Mouse (Mus musculus): ENCODE measurements at regions not wholly inside any gene's neighbourhood (a gene's known extent, or its start where the extent isn't known, plus 50 kb on each side); places are given as distances from the start of the nearest gene placed in this dataset.

- Histone ChIP-seq H3K9me3 (replicated peaks) (no peaks in the 10 kb centered on the region), H3K4me3 (no peak overlapping the region), H3K27ac (replicated peaks) (no peak overlapping the region), H3K27me3 (ENCODE audit: low read depth, poor library complexity, severe bottlenecking) (no peaks in the 10 kb centered on the region; the same call in 1 of the 2 replicates), H3K4me1 (0 out of 2 replicates have a peak, but pooled peaks cover 5% of the 10 kb centered on the region), H3K36me3 (no peaks in the 10 kb centered on the region)
- 72% methylated on average over 3 of the region's 3 CpGs for WGBS
- DNase-seq (ENCODE audit: low spot score), result no peak
These were observed 2092.3 kb downstream of the 4930444P10Rik start for GRCm38 (mm10) chr1:14000605-14001395.

- H3K9me3 ChIP-seq (replicated peaks), result no peaks in the 10 kb centered on the region
- H3K27ac ChIP-seq (replicated peaks), result no peak overlapping the region
- no peaks in the 10 kb centered on the region for H3K36me3 ChIP-seq
- H3K27me3 ChIP-seq (ENCODE audit: low read depth, poor library complexity, severe bottlenecking), result no peaks in the 10 kb centered on the region
- no peaks in the 10 kb centered on the region for H3K4me1 ChIP-seq
- H3K4me3 ChIP-seq, result no peak overlapping the region
- DNase-seq (ENCODE audit: low spot score), result no peak
- 97% methylated on average over 9 of the region's 11 CpGs for WGBS
These were observed 2094.9 kb downstream of the 4930444P10Rik start for GRCm38 (mm10) chr1:13998178-13998708.

DNA sequence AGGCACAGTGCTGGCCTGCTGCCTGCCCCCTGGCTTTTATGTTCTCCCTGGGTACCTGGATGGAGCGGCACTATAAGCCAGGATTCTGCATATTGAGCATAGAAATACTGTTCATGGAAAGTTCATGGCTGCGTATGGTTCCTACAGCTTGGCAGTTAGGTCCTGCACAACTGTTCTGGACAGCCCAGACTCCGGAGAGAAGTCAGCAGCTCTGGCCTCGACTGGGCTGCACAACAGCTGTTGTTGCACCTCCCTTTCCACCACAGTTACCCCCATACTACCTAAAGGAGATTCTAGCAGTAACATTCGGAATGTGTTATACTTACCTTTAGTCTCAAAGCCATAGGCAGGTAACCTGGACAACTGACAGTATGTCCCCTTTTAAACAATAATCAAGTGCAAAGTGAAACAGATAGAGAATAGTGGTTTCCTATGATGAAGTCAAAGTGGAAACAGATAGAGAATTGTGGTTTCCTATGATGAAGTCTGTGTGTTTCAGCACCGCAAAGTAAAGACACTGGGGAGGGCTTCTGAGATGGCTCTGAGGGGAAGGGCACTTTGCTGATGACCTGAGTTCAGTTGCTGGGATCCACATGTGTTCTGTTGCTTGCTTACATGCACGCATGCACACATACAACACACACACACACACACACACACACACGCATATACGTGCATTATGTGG lies 2099.2 kb downstream of the 4930444P10Rik start:
- no peaks in the 10 kb centered on the region for H3K36me3 ChIP-seq
- no peaks in the 10 kb centered on the region for H3K27me3 ChIP-seq (ENCODE audit: low read depth, poor library complexity, severe bottlenecking)
- no peaks in the 10 kb centered on the region for H3K9me3 ChIP-seq (replicated peaks)
- H3K4me1 ChIP-seq, result peaks cover 14% of the 10 kb centered on the region
- WGBS, result 92% methylated on average over 9 of the region's 9 CpGs
- DNase-seq (ENCODE audit: low spot score), result no peak
- no peak overlapping the region for H3K4me3 ChIP-seq
- no peak overlapping the region for H3K27ac ChIP-seq (replicated peaks)

GRCm38 (mm10) chr1:13992978-13993377 lies 2100.1 kb downstream of the 4930444P10Rik start:
- DNase-seq (ENCODE audit: low spot score), result no peak

GRCm38 (mm10) chr1:13989360-13989759 lies 2103.8 kb downstream of the 4930444P10Rik start:
- H3K9me3 ChIP-seq (replicated peaks), result no peaks in the 10 kb centered on the region
- 80% methylated on average over 3 of the region's 3 CpGs for WGBS
- DNase-seq (ENCODE audit: low spot score), result no peak
- no peak overlapping the region for H3K4me3 ChIP-seq
- no peaks in the 10 kb centered on the region for H3K36me3 ChIP-seq
- no peaks in the 10 kb centered on the region for H3K27me3 ChIP-seq (ENCODE audit: low read depth, poor library complexity, severe bottlenecking)
- H3K4me1 ChIP-seq, result peaks cover 14% of the 10 kb centered on the region
- H3K27ac ChIP-seq (replicated peaks), result no peak overlapping the region

More at GRCm38 (mm10) chr1:13992978-13993377, 2100.1 kb downstream of the 4930444P10Rik start:
- Histone ChIP-seq H3K27ac (replicated peaks) (no peak overlapping the region), H3K9me3 (replicated peaks) (no peaks in the 10 kb centered on the region), H3K36me3 (no peaks in the 10 kb centered on the region), H3K27me3 (ENCODE audit: low read depth, poor library complexity, severe bottlenecking) (no peaks in the 10 kb centered on the region), H3K4me3 (no peak overlapping the region), H3K4me1 (peaks cover 14% of the 10 kb centered on the region)
- 72% methylated on average over 9 of the region's 9 CpGs for WGBS

- WGBS, result 91% methylated on average over 2 of the region's 2 CpGs
- Histone ChIP-seq H3K27me3 (ENCODE audit: low read depth, poor library complexity, severe bottlenecking) (no peaks in the 10 kb centered on the region), H3K4me3 (no peak overlapping the region), H3K4me1 (no peaks in the 10 kb centered on the region), H3K27ac (replicated peaks) (no peak overlapping the region), H3K36me3 (no peaks in the 10 kb centered on the region), H3K9me3 (replicated peaks) (no peaks in the 10 kb centered on the region)
- DNase-seq (ENCODE audit: low spot score), result no peak
These were observed 2108.3 kb downstream of the 4930444P10Rik start for GRCm38 (mm10) chr1:13984833-13985232.

DNA sequence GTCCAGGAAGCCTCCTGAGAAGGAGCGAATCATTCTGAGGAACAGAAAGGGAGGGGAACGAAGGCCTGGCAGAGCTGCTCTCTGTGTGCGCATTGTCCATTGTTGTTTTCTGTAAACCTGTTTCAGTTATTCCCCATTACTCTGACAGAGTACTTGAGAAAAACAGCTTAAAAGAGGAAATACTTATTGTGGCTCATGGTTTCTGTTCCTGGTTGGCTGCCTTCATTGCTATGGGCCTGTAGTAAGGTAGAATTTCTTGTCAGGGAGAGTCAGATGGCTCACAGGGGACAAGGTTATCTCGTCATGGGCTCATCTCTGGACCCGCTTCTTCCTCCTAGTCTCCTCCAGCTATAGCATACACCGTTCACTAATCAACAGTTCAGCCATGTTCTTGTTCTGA lies 2112.9 kb downstream of the 4930444P10Rik start:
- no peak overlapping the region for H3K27ac ChIP-seq (replicated peaks)
- 90% methylated on average over 6 of the region's 6 CpGs for WGBS
- H3K4me1 ChIP-seq, result no peaks in the 10 kb centered on the region
- no peaks in the 10 kb centered on the region for H3K36me3 ChIP-seq
- H3K9me3 ChIP-seq (replicated peaks), result no peaks in the 10 kb centered on the region
- no peak for DNase-seq (ENCODE audit: low spot score)
- no peak overlapping the region for H3K4me3 ChIP-seq
- H3K27me3 ChIP-seq (ENCODE audit: low read depth, poor library complexity, severe bottlenecking), result no peaks in the 10 kb centered on the region

DNA sequence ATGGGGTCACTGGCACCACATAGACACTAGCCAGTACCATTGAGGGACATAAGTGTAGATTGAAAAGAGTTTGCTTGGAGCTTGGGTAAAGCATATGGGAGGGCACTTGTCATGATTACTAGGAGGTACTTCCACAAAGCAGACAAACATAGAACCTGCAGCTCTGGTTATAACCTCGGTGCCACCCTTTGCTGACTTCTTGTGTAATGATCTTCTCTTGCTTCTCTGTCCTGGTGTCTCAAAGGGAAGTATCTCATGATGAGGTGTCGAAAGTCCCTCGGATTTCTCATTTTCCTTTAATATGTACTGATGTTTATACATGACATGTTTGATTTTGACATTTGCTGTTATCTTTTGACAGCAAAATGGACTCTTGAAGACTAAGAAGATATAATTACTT lies 2114.5 kb downstream of the 4930444P10Rik start:
- 85% methylated on average over 3 of the region's 3 CpGs for WGBS

DNA sequence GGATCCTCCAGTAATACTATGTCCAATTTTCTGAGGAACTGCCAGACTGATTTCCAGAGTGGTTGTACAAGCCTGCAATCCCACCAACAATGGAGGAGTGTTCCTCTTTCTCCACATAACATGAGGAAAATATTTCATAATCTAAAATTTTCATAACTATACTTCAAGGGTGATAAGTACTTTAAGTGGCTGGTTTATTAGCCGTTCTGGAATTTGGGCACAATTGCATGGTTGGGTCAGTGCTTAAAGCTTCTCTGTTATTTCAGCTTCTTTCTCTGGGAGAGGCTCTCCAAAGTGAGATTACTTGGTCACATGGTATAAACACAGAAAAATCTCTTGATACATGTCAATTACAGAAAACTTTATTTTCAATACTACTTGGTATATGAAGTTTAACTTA lies 2115.9 kb downstream of the 4930444P10Rik start:
- no peaks in the 10 kb centered on the region for H3K4me1 ChIP-seq
- no peaks in the 10 kb centered on the region for H3K27me3 ChIP-seq (ENCODE audit: low read depth, poor library complexity, severe bottlenecking)
- no peak for DNase-seq (ENCODE audit: low spot score)
- no peak overlapping the region for H3K27ac ChIP-seq (replicated peaks)
- H3K36me3 ChIP-seq, result no peaks in the 10 kb centered on the region
- no peaks in the 10 kb centered on the region for H3K9me3 ChIP-seq (replicated peaks)
- no peak overlapping the region for H3K4me3 ChIP-seq
- WGBS, result 93% methylated on average over 1 of the region's 1 CpGs

More for the DNA sequence above, 2114.5 kb downstream of the 4930444P10Rik start:
- Histone ChIP-seq H3K4me1 (no peaks in the 10 kb centered on the region), H3K36me3 (no peaks in the 10 kb centered on the region), H3K27me3 (ENCODE audit: low read depth, poor library complexity, severe bottlenecking) (no peaks in the 10 kb centered on the region), H3K4me3 (no peak overlapping the region), H3K9me3 (replicated peaks) (no peaks in the 10 kb centered on the region), H3K27ac (replicated peaks) (no peak overlapping the region)
- DNase-seq (ENCODE audit: low spot score), result no peak

DNA sequence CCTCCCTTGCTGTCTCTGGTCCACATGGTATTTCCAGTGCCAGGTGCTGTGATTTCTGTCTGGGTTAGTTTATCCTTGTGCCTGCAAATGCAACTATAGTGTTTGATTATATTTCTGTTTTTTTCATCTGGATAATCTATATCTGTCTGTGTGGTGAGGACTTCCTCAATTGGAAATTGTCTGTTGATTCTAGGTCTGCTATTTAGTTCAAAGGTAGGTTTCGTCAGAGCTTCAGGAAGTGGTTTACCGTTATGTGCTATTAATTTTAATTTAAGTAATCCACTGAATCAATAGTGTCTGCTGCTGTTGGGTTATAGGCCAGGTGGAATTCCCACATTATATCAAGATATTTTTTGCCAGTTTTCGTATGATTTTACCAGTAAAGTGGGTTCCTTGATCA lies 2143.9 kb downstream of the 4930444P10Rik start:
- Histone ChIP-seq H3K27me3 (ENCODE audit: low read depth, poor library complexity, severe bottlenecking) (no peaks in the 10 kb centered on the region), H3K4me1 (no peaks in the 10 kb centered on the region), H3K27ac (replicated peaks) (no peak overlapping the region), H3K4me3 (no peak overlapping the region), H3K36me3 (no peaks in the 10 kb centered on the region), H3K9me3 (replicated peaks) (no peaks in the 10 kb centered on the region)
- no peak for DNase-seq (ENCODE audit: low spot score)
- 89% methylated on average over 3 of the region's 3 CpGs for WGBS

DNA sequence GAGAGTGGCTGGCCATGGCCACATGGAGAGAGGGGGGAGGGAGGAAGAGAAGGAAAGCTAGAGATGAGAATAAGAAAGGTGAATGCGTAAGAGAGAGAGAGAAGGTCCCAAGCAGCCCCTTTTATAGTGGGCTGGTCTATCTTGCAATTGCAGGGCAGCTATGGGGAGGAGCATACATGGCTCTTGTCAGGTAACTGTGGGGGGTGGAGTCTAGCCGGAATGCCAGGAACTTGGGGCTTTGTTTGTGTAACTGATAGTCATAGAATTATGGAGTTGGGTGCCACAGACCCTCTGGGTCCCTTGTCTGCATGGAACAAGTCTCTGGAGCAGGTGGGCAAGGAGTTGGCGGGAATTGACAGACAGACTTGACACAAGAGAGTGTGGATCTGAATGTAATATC lies 2151.8 kb downstream of the 4930444P10Rik start:
- H3K4me1 ChIP-seq, result no peaks in the 10 kb centered on the region
- peaks cover 6% of the 10 kb centered on the region for H3K9me3 ChIP-seq (replicated peaks)
- no peaks in the 10 kb centered on the region for H3K36me3 ChIP-seq
- DNase-seq (ENCODE audit: low spot score), result no peak
- H3K27me3 ChIP-seq (ENCODE audit: low read depth, poor library complexity, severe bottlenecking), result no peaks in the 10 kb centered on the region
- 93% methylated on average over 3 of the region's 3 CpGs for WGBS
- no peak overlapping the region for H3K4me3 ChIP-seq
- H3K27ac ChIP-seq (replicated peaks), result no peak overlapping the region

DNA sequence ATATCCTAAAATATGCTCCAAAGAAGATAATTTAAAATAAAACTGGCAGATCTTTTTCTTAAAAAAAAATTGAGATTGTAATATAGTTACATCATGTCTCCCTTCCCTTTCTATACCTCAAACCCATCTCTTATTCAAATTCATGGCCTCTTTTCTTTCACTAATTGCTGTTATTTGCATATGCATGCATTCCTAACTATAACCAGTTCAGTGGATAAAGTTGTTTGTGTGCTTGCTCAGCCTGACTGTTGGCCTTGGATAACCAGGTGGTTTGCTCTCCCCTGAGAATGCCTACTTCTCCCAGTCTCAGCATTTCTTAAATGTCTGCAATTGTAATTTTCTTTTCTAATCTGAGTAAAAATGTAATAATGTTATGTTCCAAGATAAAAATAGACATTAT lies 2154.8 kb downstream of the 4930444P10Rik start:
- no peaks in the 10 kb centered on the region for H3K27me3 ChIP-seq (ENCODE audit: low read depth, poor library complexity, severe bottlenecking)
- H3K4me3 ChIP-seq, result no peak overlapping the region
- H3K9me3 ChIP-seq (replicated peaks), result peaks cover 6% of the 10 kb centered on the region
- DNase-seq (ENCODE audit: low spot score), result no peak
- no peaks in the 10 kb centered on the region for H3K4me1 ChIP-seq
- no peaks in the 10 kb centered on the region for H3K36me3 ChIP-seq
- no peak overlapping the region for H3K27ac ChIP-seq (replicated peaks)

GRCm38 (mm10) chr1:13935938-13936491 lies 2157.1 kb downstream of the 4930444P10Rik start:
- DNase-seq (ENCODE audit: low spot score), result no peak
- Histone ChIP-seq H3K27ac (replicated peaks) (no peak overlapping the region), H3K9me3 (replicated peaks) (peaks cover 5% of the 10 kb centered on the region), H3K36me3 (no peaks in the 10 kb centered on the region), H3K27me3 (ENCODE audit: low read depth, poor library complexity, severe bottlenecking) (no peaks in the 10 kb centered on the region), H3K4me3 (no peak overlapping the region), H3K4me1 (no peaks in the 10 kb centered on the region)
- WGBS, result 77% methylated on average over 4 of the region's 4 CpGs

Data from midbrain, embryonic 10.5 days (tissue).